Mouse (Mus musculus): ENCODE measurements around the gene Gm9767. TPM values are rescaled to one million over a fixed set of nuclear protein-coding genes. Genes with fewer than 3 reads are reported as not detected.

Gm9767 gene
- polyA plus RNA-seq (2015; fragmentation: Illumina TruSeq; extraction: RNeasy Lipid Tissue Mini Kit (QIAGEN cat#74804); ENCODE audit: insufficient read depth, low replicate concordance) = not detected

GRCm38 (mm10) chr10:26077671-26078481, at the start of gene Gm9767:
Gene Gm9767, plus strand, starts transcription at chr10:26078255.

GRCm38 (mm10) chr10:26078521-26079142, 577 bp downstream of the Gm9767 start, which contains the start of gene Tmem200a:
Gene Tmem200a, minus strand, starts transcription at chr10:26079052.

Other genes with a start within 250 kb of the Gm9767 start
- gene Tmem200a, start 797 bp downstream of the Gm9767 start, polyA plus RNA-seq (2015; fragmentation: Illumina TruSeq; extraction: RNeasy Lipid Tissue Mini Kit (QIAGEN cat#74804); ENCODE audit: insufficient read depth, low replicate concordance) = 4.0 TPM
- gene Samd3, start 151.5 kb downstream of the Gm9767 start, polyA plus RNA-seq (2015; fragmentation: Illumina TruSeq; extraction: RNeasy Lipid Tissue Mini Kit (QIAGEN cat#74804); ENCODE audit: insufficient read depth, low replicate concordance) = 11.2 TPM

Measured in spleen, adult 10 weeks (tissue).